Mouse (Mus musculus) forebrain, postnatal 0 days (tissue): ENCODE measurements around the gene Stat2. TPM values are rescaled to one million over a fixed set of nuclear protein-coding genes. Genes with fewer than 3 reads are reported as not detected.

Source experiments
- ATAC-seq: fragments of 200-750 bp; cut with Nextera tagmentation; 2 replicates; pipeline ENCODE4 v1.8.0; 2017; ENCODE audit warnings: mild to moderate bottlenecking, moderate library complexity
- DNase-seq: peaks from one replicate; pipeline ENCODE4 v3.0.0-alpha.2; 2015
- H3K27ac ChIP-seq: fragments of 300-500 bp; sonication (generic); 2 replicates; pipeline ENCODE4 v1.5.1; 2014; ENCODE audit warnings: low read depth, mild to moderate bottlenecking, antibody characterized with exemption, low read length, moderate library complexity, mixed read lengths
- H3K27me3 ChIP-seq: fragments of 300-500 bp; sonication (generic); 2 replicates; pipeline ENCODE4 v1.6.1; 2014; ENCODE audit warnings: mild to moderate bottlenecking, low read length, mixed read lengths; ENCODE audit not compliant: insufficient read depth
- H3K36me3 ChIP-seq: fragments of 300-500 bp; sonication (generic); 2 replicates; pipeline ENCODE4 v1.6.1; 2014; ENCODE audit warnings: mild to moderate bottlenecking, moderate library complexity; ENCODE audit not compliant: insufficient read depth
- H3K4me1 ChIP-seq: fragments of 300-500 bp; sonication (generic); 2 replicates; pipeline ENCODE4 v1.6.1; 2014; ENCODE audit warnings: antibody characterized with exemption; ENCODE audit not compliant: insufficient read depth
- H3K4me2 ChIP-seq: fragments of 300-500 bp; sonication (generic); 2 replicates; pipeline ENCODE4 v1.6.1; 2014; ENCODE audit warnings: low read depth, mild to moderate bottlenecking, moderate library complexity
- H3K4me3 ChIP-seq: fragments of 300-500 bp; sonication (generic); 2 replicates; pipeline ENCODE4 v1.5.1; 2014; ENCODE audit warnings: low read depth, low read length, mixed read lengths
- H3K9ac ChIP-seq: fragments of 300-500 bp; sonication (generic); 2 replicates; pipeline ENCODE4 v1.6.1; 2014; ENCODE audit warnings: mild to moderate bottlenecking
- H3K9me3 ChIP-seq: fragments of 300-500 bp; sonication (generic); 2 replicates; pipeline ENCODE4 v1.6.1; 2016; ENCODE audit warnings: low read length
- CTCF ChIP-seq: sonication (generic); IDR thresholded peaks from 2 replicates; pipeline ENCODE4 v1.5.1; 2016; ENCODE audit warnings: antibody characterized with exemption, control low read depth, low read depth
- WGBS: fragments of 180-500 bp; shearing (Covaris S2); extraction: QIAGEN DNeasy Blood & Tissue Kit; methylation state at CpG from one replicate; pipeline ENCODE4 v1.1.7; 2014; 5-methylcytosine and 5-hydroxymethylcytosine counted together
- polyA plus RNA-seq: library from polyadenylated mRNA; unstranded; fragments of >200 nt; fragmentation: Nextera tagmentation; extraction: Ambion mirVana; gene quantifications from 2 replicates; pipeline ENCODE4 v1.2.1, GENCODE M21; 2015
- total RNA-seq: library from RNA; depleted of rRNA; stranded (reverse); fragments of >200 nt; gene quantifications from 2 replicates; pipeline ENCODE4 v1.2.3, GENCODE M21; 2014; rRNA removed

The Stat2 gene
- total and polyA plus RNA-seq, 2 experiments from 2014 or later: 8.1 to 10.3 TPM

DNA sequence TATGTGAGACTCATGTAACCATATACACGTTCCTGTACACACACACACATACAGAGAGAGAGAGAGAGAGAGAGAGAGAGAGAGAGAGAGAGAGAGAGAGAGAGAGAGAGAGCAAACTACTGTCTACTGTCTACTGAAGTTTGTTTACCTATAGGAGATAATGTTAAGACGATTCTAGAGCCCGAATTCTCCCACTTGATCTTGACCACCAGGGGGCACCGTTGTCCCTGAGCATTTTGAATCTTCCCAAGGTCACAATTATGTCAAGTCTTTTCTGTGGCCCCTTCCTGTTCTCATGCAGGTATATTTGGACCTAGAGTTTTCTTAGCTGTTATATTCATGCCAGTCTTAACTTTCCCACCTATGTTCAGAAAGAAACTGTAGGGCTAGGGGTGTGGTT, 65.2 kb downstream of the Stat2 start:
- TF ChIP-seq CTCF: peak; percentile 73
- Histone ChIP-seq H3K27me3 (no peaks in the 10 kb centered on the region), H3K4me2 (no peak overlapping the region), H3K9me3 (no peaks in the 10 kb centered on the region), H3K9ac (no peak overlapping the region), H3K36me3 (no peaks in the 10 kb centered on the region), H3K4me1 (peaks cover 13% of the 10 kb centered on the region), H3K4me3 (no peak overlapping the region), H3K27ac (no peak overlapping the region)
- DNase-seq: peak; percentile 69
- WGBS: 3% methylated on average over 4 of the region's 4 CpGs
- ATAC-seq: no peak

DNA sequence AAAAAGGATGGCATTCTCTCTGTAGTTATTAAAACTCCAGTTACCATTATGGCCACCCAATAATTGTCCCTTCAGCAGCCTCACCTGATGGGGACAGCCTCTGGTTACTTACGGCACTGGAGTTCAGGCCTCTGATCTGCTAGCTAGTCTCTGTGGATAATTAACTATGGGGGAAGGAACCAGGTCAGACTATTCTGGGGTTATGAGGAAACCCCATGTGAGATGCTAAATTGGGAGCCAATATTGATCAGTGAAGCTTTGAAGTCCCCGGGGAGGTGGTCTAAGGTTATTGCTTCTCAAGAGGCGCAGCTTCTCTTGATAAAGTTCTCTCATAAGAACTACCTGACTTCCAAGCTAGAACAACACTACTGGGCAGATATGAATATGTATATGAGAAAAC, 65.8 kb downstream of the Stat2 start:
- Histone ChIP-seq H3K4me2 (no peak overlapping the region), H3K4me3 (no peak overlapping the region), H3K4me1 (peaks cover 13% of the 10 kb centered on the region), H3K27me3 (no peaks in the 10 kb centered on the region), H3K36me3 (no peaks in the 10 kb centered on the region), H3K27ac (no peak overlapping the region), H3K9ac (no peak overlapping the region), H3K9me3 (no peaks in the 10 kb centered on the region)
- no peak for DNase-seq
- 97% methylated on average over 3 of the region's 3 CpGs for WGBS
- no peak for TF ChIP-seq CTCF
- ATAC-seq: no peak

DNA sequence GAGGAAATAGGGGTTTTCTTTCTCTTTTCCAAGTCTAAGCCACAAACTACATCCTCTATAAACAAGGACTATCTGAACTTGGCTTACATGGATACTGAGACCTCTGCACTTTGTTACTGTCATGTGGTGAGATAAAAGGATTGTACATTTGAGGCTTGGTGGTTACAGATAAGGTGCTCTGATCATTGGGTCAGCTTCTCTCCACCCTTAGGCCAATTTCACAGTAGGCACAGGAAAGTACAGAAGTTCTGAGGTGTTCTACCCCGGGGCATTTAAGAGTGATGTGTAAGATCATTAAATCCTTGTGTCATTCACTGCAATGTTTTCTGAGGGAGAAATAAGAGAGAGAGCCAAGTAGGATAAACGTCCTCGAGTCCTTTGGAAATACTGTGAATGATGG, 66.2 kb downstream of the Stat2 start:
- Histone ChIP-seq H3K27me3 (no peaks in the 10 kb centered on the region), H3K4me1 (peaks cover 13% of the 10 kb centered on the region), H3K4me3 (no peak overlapping the region), H3K36me3 (no peaks in the 10 kb centered on the region), H3K4me2 (peak overlapping the region; percentile 62; the same call in 1 of the 2 replicates), H3K9me3 (no peaks in the 10 kb centered on the region), H3K27ac (no peak overlapping the region), H3K9ac (no peak overlapping the region)
- no peak for TF ChIP-seq CTCF
- WGBS: 85% methylated on average over 3 of the region's 3 CpGs
- ATAC-seq (no peak), DNase-seq (no peak)

DNA sequence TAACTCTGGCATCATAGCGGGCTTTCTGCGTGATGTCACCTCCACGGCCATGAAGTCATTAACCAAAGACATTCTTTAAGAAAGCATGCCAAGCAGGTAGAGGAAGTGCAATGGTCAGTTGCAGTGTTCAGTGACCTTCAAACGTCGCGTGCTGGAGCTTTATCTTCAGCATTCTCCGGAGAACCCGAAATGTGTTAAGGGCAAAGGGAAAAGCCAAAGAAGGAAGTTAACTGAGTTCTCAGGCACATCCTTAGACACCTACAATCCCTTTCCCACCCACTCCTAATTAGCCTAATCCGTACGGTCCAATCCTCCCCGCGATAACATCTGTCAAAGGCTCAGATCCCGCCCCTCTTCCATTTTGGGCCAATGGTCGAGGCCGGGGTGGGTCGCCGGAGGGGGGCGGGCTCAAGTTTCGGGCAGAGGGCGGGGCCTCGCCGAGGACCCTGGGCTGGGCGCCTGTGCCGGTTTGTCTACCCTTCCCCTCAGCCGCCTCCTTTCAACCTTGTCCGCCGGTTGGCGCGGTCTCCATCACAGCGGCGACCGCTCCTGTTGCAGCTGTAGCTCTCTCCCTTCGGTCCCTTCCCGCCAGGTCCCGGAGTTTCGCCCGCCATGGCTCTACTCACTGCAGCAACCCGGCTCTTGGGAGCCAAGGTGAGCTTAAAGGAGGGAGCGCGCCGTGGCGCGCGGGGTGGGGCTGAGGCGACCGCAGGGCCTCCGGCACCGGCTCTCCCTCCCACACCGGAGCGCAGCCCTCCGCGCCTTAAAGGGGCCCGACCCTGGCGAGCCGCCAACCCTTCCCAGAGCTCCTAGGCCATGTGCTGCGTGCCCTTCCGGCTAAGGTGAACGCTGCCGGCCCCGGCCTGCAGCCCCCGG, 67.2 kb downstream of the Stat2 start, which contains the start of gene Cs:
TSS of gene Cs (plus strand) at position 429 of the 876 bp plus-strand sequence.
- no peaks in the 10 kb centered on the region for H3K36me3 ChIP-seq
- H3K27me3 ChIP-seq: no peaks in the 10 kb centered on the region
- H3K27ac ChIP-seq: peak within 1 kb of the TSS; percentile 90
- peak within 1 kb of the TSS; percentile 77 for H3K9ac ChIP-seq
- peak within 1 kb of the TSS; percentile 65 for H3K4me2 ChIP-seq
- TF ChIP-seq CTCF: no peak
- DNase-seq: peak; percentile 97
- 3% methylated on average over 61 of the region's 61 CpGs for WGBS
- H3K4me1 ChIP-seq: peaks cover 13% of the 10 kb centered on the region
- no peaks in the 10 kb centered on the region for H3K9me3 ChIP-seq
- ATAC-seq: peak; percentile 99
- H3K4me3 ChIP-seq: peak within 1 kb of the TSS; percentile 74

DNA sequence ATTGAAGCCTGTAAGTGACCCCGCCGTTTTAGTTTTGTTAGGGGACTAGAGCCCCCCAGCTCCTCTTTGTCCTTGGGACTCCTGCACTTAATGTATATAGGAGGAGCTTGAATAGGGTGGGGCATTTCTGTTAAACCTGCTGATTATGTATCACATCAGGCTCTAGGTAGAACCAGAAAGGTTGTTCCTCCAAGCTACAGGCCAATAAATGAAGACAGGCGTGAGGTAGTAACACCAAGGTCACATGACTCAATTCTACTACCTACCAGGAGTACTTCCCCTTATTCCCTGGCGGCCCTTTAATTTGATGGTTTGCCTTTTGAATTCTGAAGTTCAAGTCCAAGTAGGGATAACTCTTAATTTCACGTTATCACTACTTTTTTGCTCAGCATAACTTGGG, 68.1 kb downstream of the Stat2 start:
- no peaks in the 10 kb centered on the region for H3K27me3 ChIP-seq

DNA sequence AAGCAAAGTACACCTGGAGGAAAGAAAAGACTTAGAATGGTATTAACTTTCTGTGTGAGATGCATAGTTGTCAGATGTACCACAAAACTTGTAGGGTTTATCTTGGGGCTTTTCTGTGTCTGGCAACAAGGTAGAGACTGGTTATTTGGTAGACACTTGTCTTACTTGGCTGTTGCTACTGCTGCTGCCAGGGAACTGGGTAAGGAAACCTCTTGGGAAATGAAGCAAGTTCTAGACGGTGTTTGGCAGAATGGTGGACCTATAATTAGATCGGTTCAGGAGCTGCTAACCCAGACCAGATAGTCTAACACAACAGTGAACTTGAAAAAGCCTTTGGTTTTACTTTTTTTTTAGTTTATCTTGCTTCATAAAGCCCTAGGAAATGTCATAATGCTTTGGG, 68.6 kb downstream of the Stat2 start:
- 66% methylated on average over 2 of the region's 2 CpGs for WGBS
- no peak overlapping the region for H3K9ac ChIP-seq
- no peak for TF ChIP-seq CTCF

More for the DNA sequence above, 68.1 kb downstream of the Stat2 start:
- Histone ChIP-seq H3K36me3 (no peaks in the 10 kb centered on the region), H3K4me1 (peaks cover 13% of the 10 kb centered on the region), H3K4me3 (peak overlapping the region; percentile 74), H3K9ac (peak overlapping the region; percentile 77), H3K9me3 (no peaks in the 10 kb centered on the region), H3K27ac (peak overlapping the region; percentile 90; the same call in 1 of the 2 replicates), H3K4me2 (peak overlapping the region; percentile 65)
- 16% methylated on average over 5 of the region's 5 CpGs for WGBS
- no peak for DNase-seq
- no peak for TF ChIP-seq CTCF
- no peak for ATAC-seq

DNA sequence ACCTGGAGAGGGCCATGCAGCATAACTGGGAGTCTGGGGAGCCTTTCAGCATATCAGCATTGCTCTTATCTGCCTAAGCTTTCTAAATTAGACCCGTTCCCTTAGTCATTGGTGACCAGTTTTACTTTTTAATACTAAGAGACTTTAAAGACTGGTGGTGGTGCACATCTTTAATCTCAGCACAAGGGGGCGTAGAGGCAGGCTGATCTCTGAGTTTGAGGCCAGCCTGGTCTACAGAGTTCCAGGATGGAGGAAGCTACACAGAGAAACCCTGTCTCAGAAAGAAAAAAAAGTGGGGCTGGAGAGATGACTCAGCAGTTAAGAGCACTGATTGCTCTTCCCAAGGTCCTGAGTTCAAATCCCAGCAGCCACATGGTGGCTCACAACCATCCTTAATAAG, 69.9 kb downstream of the Stat2 start:
- DNase-seq: no peak
- ATAC-seq: no peak
- no peaks in the 10 kb centered on the region for H3K9me3 ChIP-seq
- no peak overlapping the region for H3K4me2 ChIP-seq
- peak; percentile 21; the same call in 1 of the 2 replicates for TF ChIP-seq CTCF
- no peak overlapping the region for H3K9ac ChIP-seq
- WGBS: 82% methylated on average over 2 of the region's 2 CpGs
- H3K36me3 ChIP-seq: no peaks in the 10 kb centered on the region
- no peak overlapping the region for H3K27ac ChIP-seq
- peaks cover 13% of the 10 kb centered on the region for H3K4me1 ChIP-seq
- H3K4me3 ChIP-seq: no peak overlapping the region
- H3K27me3 ChIP-seq: no peaks in the 10 kb centered on the region

More for the DNA sequence above, 68.6 kb downstream of the Stat2 start:
- Histone ChIP-seq H3K27ac (no peak overlapping the region), H3K4me3 (no peak overlapping the region), H3K4me1 (peaks cover 13% of the 10 kb centered on the region), H3K36me3 (no peaks in the 10 kb centered on the region), H3K9me3 (no peaks in the 10 kb centered on the region), H3K27me3 (no peaks in the 10 kb centered on the region), H3K4me2 (peak overlapping the region; percentile 65)
- ATAC-seq (no peak), DNase-seq (no peak)

Other genes starting within 250 kb of the Stat2 start
- 630 and 780 TPM in 2 replicates for gene Naca, start 235.0 kb upstream of the Stat2 start, total RNA-seq
- 527 and 662 TPM in 2 replicates for gene Naca, start 235.0 kb upstream of the Stat2 start, polyA plus RNA-seq
- gene Ptges3, start 211.6 kb upstream of the Stat2 start, total RNA-seq: 146 and 157 TPM in 2 replicates
- 439 and 454 TPM in 2 replicates for gene Ptges3, start 211.6 kb upstream of the Stat2 start, polyA plus RNA-seq
- 2,470 and 2,914 TPM in 2 replicates for gene Atp5b, start 187.3 kb upstream of the Stat2 start, total RNA-seq
- gene Atp5b, start 187.3 kb upstream of the Stat2 start, polyA plus RNA-seq: 2,164 and 2,181 TPM in 2 replicates
- gene Baz2a, start 179.0 kb upstream of the Stat2 start, total RNA-seq: 9.3 and 10.0 TPM in 2 replicates
- 3.8 and 7.0 TPM in 2 replicates for gene Baz2a, start 179.0 kb upstream of the Stat2 start, polyA plus RNA-seq
- gene Rbms2, start 90.3 kb upstream of the Stat2 start, total RNA-seq: 6.3 and 9.9 TPM in 2 replicates
- gene Rbms2, start 90.3 kb upstream of the Stat2 start, polyA plus RNA-seq: 4.7 and 5.6 TPM in 2 replicates
- gene Gls2, start 76.1 kb upstream of the Stat2 start, total RNA-seq: 1.00 and 2.1 TPM in 2 replicates
- gene Gls2, start 76.1 kb upstream of the Stat2 start, polyA plus RNA-seq: 1.1 and 1.2 TPM in 2 replicates
- gene Spryd4, start 58.8 kb upstream of the Stat2 start, total RNA-seq: 20.7 and 20.8 TPM in 2 replicates
- gene Spryd4, start 58.8 kb upstream of the Stat2 start, polyA plus RNA-seq: 19.6 and 22.7 TPM in 2 replicates
- gene Mip, start 44.7 kb upstream of the Stat2 start, total RNA-seq: 0.05 TPM in 1 of 2 replicates, not detected in the other
- gene Mip, start 44.7 kb upstream of the Stat2 start, polyA plus RNA-seq: not detected in 2 replicates
- gene Timeless, start 38.5 kb upstream of the Stat2 start, total RNA-seq: 9.3 and 11.7 TPM in 2 replicates
- gene Timeless, start 38.5 kb upstream of the Stat2 start, polyA plus RNA-seq: 7.7 and 9.9 TPM in 2 replicates
- gene Apon, start 16.5 kb upstream of the Stat2 start, total RNA-seq: not detected in 2 replicates
- not detected in 2 replicates for gene Apon, start 16.5 kb upstream of the Stat2 start, polyA plus RNA-seq
- 0.38 and 0.54 TPM in 2 replicates for gene Apof, start 1.9 kb upstream of the Stat2 start, total RNA-seq
- gene Apof, start 1.9 kb upstream of the Stat2 start, polyA plus RNA-seq: 0.12 and 0.26 TPM in 2 replicates
- gene Il23a, start 28.2 kb downstream of the Stat2 start, total RNA-seq: 0.31 TPM in 1 of 2 replicates, not detected in the other
- not detected in 2 replicates for gene Il23a, start 28.2 kb downstream of the Stat2 start, polyA plus RNA-seq
- gene Pan2, start 32.8 kb downstream of the Stat2 start, total RNA-seq: 14.9 and 20.0 TPM in 2 replicates
- 9.6 and 11.9 TPM in 2 replicates for gene Pan2, start 32.8 kb downstream of the Stat2 start, polyA plus RNA-seq
- gene Cnpy2, start 51.9 kb downstream of the Stat2 start, total RNA-seq: 50.1 and 57.5 TPM in 2 replicates
- 179 and 205 TPM in 2 replicates for gene Cnpy2, start 51.9 kb downstream of the Stat2 start, polyA plus RNA-seq
- 205 and 250 TPM in 2 replicates for gene Cs, start 67.2 kb downstream of the Stat2 start, total RNA-seq
- gene Cs, start 67.2 kb downstream of the Stat2 start, polyA plus RNA-seq: 203 and 255 TPM in 2 replicates
- gene Coq10a, start 98.4 kb downstream of the Stat2 start, total RNA-seq: 34.0 and 41.6 TPM in 2 replicates
- gene Coq10a, start 98.4 kb downstream of the Stat2 start, polyA plus RNA-seq: 48.2 and 50.0 TPM in 2 replicates
- 22.3 and 32.6 TPM in 2 replicates for gene Ankrd52, start 106.6 kb downstream of the Stat2 start, total RNA-seq
- 4.7 and 7.7 TPM in 2 replicates for gene Ankrd52, start 106.6 kb downstream of the Stat2 start, polyA plus RNA-seq
- gene Slc39a5, start 130.7 kb downstream of the Stat2 start, total RNA-seq: 0.24 and 0.69 TPM in 2 replicates
- gene Slc39a5, start 130.7 kb downstream of the Stat2 start, polyA plus RNA-seq: 0.10 and 0.42 TPM in 2 replicates
- 82.2 and 90.1 TPM in 2 replicates for gene Nabp2, start 140.9 kb downstream of the Stat2 start, total RNA-seq
- 158 and 159 TPM in 2 replicates for gene Nabp2, start 140.9 kb downstream of the Stat2 start, polyA plus RNA-seq
- 118 and 129 TPM in 2 replicates for gene Rnf41, start 141.1 kb downstream of the Stat2 start, total RNA-seq
- 95.9 and 108 TPM in 2 replicates for gene Rnf41, start 141.1 kb downstream of the Stat2 start, polyA plus RNA-seq
- 197 and 223 TPM in 2 replicates for gene Smarcc2, start 188.7 kb downstream of the Stat2 start, total RNA-seq
- gene Smarcc2, start 188.7 kb downstream of the Stat2 start, polyA plus RNA-seq: 117 and 134 TPM in 2 replicates
- gene Myl6, start 223.6 kb downstream of the Stat2 start, total RNA-seq: 694 and 855 TPM in 2 replicates
- gene Myl6, start 223.6 kb downstream of the Stat2 start, polyA plus RNA-seq: 844 and 972 TPM in 2 replicates
- gene Myl6b, start 228.1 kb downstream of the Stat2 start, total RNA-seq: 23.7 and 31.4 TPM in 2 replicates
- 4.5 and 4.8 TPM in 2 replicates for gene Myl6b, start 228.1 kb downstream of the Stat2 start, polyA plus RNA-seq